Mouse (Mus musculus) heart, embryonic 14.5 days (tissue): ENCODE data around the gene Tas2r135. TPM values are rescaled to one million over a fixed set of nuclear protein-coding genes. Genes with fewer than 3 reads are reported as not detected.

Experiments
- ATAC-seq: fragments of 200-750 bp; cut with Nextera tagmentation; 2 replicates; pipeline ENCODE4 v1.8.0; 2017; ENCODE audit warnings: low read depth, moderate TSS enrichment; ENCODE audit not compliant: insufficient number of reproducible peaks, insufficient read depth, low FRiP score
- H3K27ac ChIP-seq, 2 experiments: fragments of 200-500 bp in 1 of 2; fragments of 300-500 bp in 1 of 2; sonication (generic) in 1 of 2; replicated peaks in 1 of 2; 2 replicates each; pipeline ENCODE4 v1.5.1; 2012 to 2014; ENCODE audit warnings: low read depth in 2 of 2, low read length in 2 of 2, control low read depth in 1 of 2, mild to moderate bottlenecking in 1 of 2, mixed read lengths in 1 of 2; ENCODE audit not compliant: control insufficient read depth in 1 of 2, insufficient read depth in 1 of 2
- H3K27me3 ChIP-seq: fragments of 300-500 bp; sonication (generic); 2 replicates; pipeline ENCODE4 v1.6.1; 2014; ENCODE audit warnings: mild to moderate bottlenecking, low read length, control low read depth; ENCODE audit not compliant: control insufficient read depth, insufficient read depth
- H3K36me3 ChIP-seq: fragments of 300-500 bp; sonication (generic); 2 replicates; pipeline ENCODE4 v1.6.1; 2014; ENCODE audit warnings: mild to moderate bottlenecking, control low read depth, low read length, mixed read lengths; ENCODE audit not compliant: control insufficient read depth, insufficient read depth
- H3K4me1 ChIP-seq, 2 experiments: fragments of 200-500 bp in 1 of 2; fragments of 300-500 bp in 1 of 2; sonication (generic) in 1 of 2; 2 replicates each; pipeline ENCODE4 v1.6.1; 2012 to 2014; ENCODE audit warnings: low read length in 2 of 2, control low read depth in 1 of 2, mixed read lengths in 1 of 2; ENCODE audit not compliant: control insufficient read depth in 2 of 2, insufficient read depth in 2 of 2
- H3K4me2 ChIP-seq: fragments of 300-500 bp; sonication (generic); 2 replicates; pipeline ENCODE4 v1.6.1; 2014; ENCODE audit warnings: mild to moderate bottlenecking, low read length
- H3K4me3 ChIP-seq, 2 experiments: fragments of 200-500 bp in 1 of 2; fragments of 300-500 bp in 1 of 2; sonication (generic) in 1 of 2; 2 replicates each; pipeline ENCODE4 v1.5.1; 2012 to 2014; ENCODE audit warnings: low read length in 2 of 2, mild to moderate bottlenecking in 2 of 2, control low read depth in 1 of 2, low read depth in 1 of 2, moderate library complexity in 1 of 2; ENCODE audit not compliant: control insufficient read depth in 1 of 2, insufficient read depth in 1 of 2
- H3K9ac ChIP-seq: fragments of 300-500 bp; sonication (generic); 2 replicates; pipeline ENCODE4 v1.6.1; 2014; ENCODE audit warnings: mild to moderate bottlenecking, low read length
- H3K9me3 ChIP-seq: fragments of 300-500 bp; sonication (generic); 2 replicates; pipeline ENCODE4 v1.6.1; 2016; ENCODE audit warnings: low read length, control low read depth; ENCODE audit not compliant: control insufficient read depth
- WGBS: fragments of 180-500 bp; shearing (Covaris S2); extraction: QIAGEN DNeasy Blood & Tissue Kit; methylation state at CpG from one replicate; pipeline ENCODE4 v1.1.7; 2014; 5-methylcytosine and 5-hydroxymethylcytosine counted together
- polyA plus RNA-seq: library from polyadenylated mRNA; unstranded; fragments of >200 nt; fragmentation: Nextera tagmentation; extraction: Ambion mirVana; gene quantifications from 2 replicates; pipeline ENCODE4 v1.2.1, GENCODE M21; 2014

Tas2r135 gene
- polyA plus RNA-seq, 1 experiment from 2014 or later, result not detected

GRCm38 (mm10) chr6:42375131-42375530, 30.1 kb upstream of the Tas2r135 start:
- Histone ChIP-seq H3K9ac (peak overlapping the region; percentile 16; the same call in 1 of the 2 replicates), H3K4me2 (0 out of 2 replicates have a peak overlapping the region, but pooled peaks have one; percentile 10), H3K27me3 (no peaks in the 10 kb centered on the region), H3K27ac (peak overlapping the region; percentile 70 to 71), H3K9me3 (no peaks in the 10 kb centered on the region), H3K36me3 (no peaks in the 10 kb centered on the region), H3K4me3 (no peak overlapping the region), H3K4me1 (peaks cover 28 to 46% of the 10 kb centered on the region in 2 experiments)
- ATAC-seq, result no peak
- WGBS, result 61% methylated on average over 2 of the region's 2 CpGs

- no peaks in the 10 kb centered on the region for H3K27me3 ChIP-seq
- no peak overlapping the region for H3K4me3 ChIP-seq
- H3K9ac ChIP-seq, result peak overlapping the region; percentile 12; the same call in 1 of the 2 replicates
- peaks cover 22 to 38% of the 10 kb centered on the region in 2 experiments for H3K4me1 ChIP-seq
- ATAC-seq, result no peak
- 21% methylated on average over 4 of the region's 4 CpGs for WGBS
- H3K27ac ChIP-seq, result peak overlapping the region in 1 of 2 experiments; percentile 71; a peak in 3 of 4 replicates
- no peaks in the 10 kb centered on the region for H3K9me3 ChIP-seq
- 0 out of 2 replicates have a peak overlapping the region, but pooled peaks have one; percentile 8 for H3K4me2 ChIP-seq
- H3K36me3 ChIP-seq, result no peaks in the 10 kb centered on the region
Measured at GRCm38 (mm10) chr6:42376016-42376415, 29.2 kb upstream of the Tas2r135 start.

- Histone ChIP-seq H3K27ac (peak overlapping the region in 1 of 2 experiments; percentile 71; a peak in 2 of 4 replicates), H3K9me3 (no peaks in the 10 kb centered on the region), H3K9ac (peak overlapping the region; percentile 12; the same call in 1 of the 2 replicates), H3K4me2 (no peak overlapping the region), H3K4me1 (peaks cover 19 to 43% of the 10 kb centered on the region in 2 experiments), H3K36me3 (no peaks in the 10 kb centered on the region), H3K4me3 (no peak overlapping the region), H3K27me3 (no peaks in the 10 kb centered on the region)
- 61% methylated on average over 6 of the region's 6 CpGs for WGBS
- no peak for ATAC-seq
Measured at GRCm38 (mm10) chr6:42376504-42377019, 28.7 kb upstream of the Tas2r135 start.

DNA sequence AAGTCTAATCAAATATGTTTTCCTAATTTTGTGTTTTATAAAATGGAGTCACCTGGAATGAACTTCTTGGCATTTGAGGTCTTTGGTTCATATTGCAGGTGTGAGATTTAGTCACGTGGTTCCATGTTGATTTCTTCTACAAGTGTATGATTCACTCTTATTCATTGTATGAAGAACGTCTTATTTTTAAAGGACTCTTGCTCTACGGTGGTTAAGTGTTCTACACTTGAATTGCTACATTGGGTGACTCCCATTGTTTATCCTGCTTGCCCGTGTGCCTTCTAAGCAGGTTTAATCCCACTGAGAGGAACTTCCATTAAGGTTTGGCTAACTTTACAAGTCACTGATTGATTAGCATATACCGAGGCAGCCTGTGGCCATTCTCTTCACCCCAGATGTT, 28.0 kb upstream of the Tas2r135 start:
- 77% methylated on average over 5 of the region's 5 CpGs for WGBS
- no peak for ATAC-seq
- H3K4me1 ChIP-seq, result peaks cover 18 to 47% of the 10 kb centered on the region in 2 experiments
- H3K36me3 ChIP-seq, result no peaks in the 10 kb centered on the region
- H3K4me2 ChIP-seq, result no peak overlapping the region
- no peak overlapping the region for H3K9ac ChIP-seq
- no peak overlapping the region for H3K27ac ChIP-seq
- H3K9me3 ChIP-seq, result no peaks in the 10 kb centered on the region
- no peak overlapping the region for H3K4me3 ChIP-seq
- H3K27me3 ChIP-seq, result no peaks in the 10 kb centered on the region

- Histone ChIP-seq H3K9ac (no peak overlapping the region), H3K4me2 (no peak overlapping the region), H3K27ac (no peak overlapping the region), H3K27me3 (no peaks in the 10 kb centered on the region), H3K4me3 (no peak overlapping the region), H3K9me3 (no peaks in the 10 kb centered on the region), H3K36me3 (no peaks in the 10 kb centered on the region), H3K4me1 (peaks cover 12 to 41% of the 10 kb centered on the region in 2 experiments)
- ATAC-seq, result no peak
- WGBS, result 46% methylated on average over 3 of the region's 3 CpGs
Measured at GRCm38 (mm10) chr6:42379551-42379950, 25.7 kb upstream of the Tas2r135 start.

DNA sequence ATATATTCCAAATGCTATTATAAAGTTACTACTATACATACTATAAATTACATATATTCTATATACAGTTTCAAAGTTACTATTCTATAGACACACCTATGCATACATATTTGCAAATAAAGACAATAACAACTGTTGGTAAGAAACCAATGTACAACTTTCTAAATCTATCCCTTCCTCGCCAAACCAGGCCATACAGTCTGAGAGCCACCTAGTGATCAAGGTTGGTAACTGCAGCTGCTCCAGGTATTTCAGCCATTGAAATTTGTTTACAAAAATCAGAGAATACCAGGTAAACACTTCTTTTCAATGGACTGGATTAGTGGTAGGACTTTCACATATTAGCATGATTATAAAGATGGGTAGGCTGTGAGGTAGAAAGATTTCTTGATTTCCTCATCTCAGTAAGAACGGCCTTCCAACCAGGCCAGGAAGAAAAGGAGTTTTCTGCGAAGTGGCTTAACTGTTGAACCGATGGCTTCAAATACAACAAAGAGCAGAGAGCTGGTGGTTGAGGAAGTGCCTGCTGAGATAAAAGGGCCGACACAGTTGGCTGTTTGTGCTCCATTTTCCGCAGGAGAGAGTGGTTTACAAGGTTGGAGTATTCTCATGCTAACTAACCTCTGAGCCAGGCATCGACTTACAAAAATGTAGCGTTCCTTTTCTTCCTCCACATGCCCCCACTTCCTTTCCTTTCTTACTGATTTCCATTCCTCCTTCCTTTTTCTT, 24.7 kb upstream of the Tas2r135 start:
- no peaks in the 10 kb centered on the region for H3K27me3 ChIP-seq
- no peak for ATAC-seq
- peaks cover 6 to 31% of the 10 kb centered on the region in 2 experiments for H3K4me1 ChIP-seq
- no peaks in the 10 kb centered on the region for H3K9me3 ChIP-seq
- H3K9ac ChIP-seq, result 0 out of 2 replicates have a peak overlapping the region, but pooled peaks have one; percentile 16
- H3K27ac ChIP-seq, result peak overlapping the region in 1 of 2 experiments; percentile 82; a peak in 1 of 4 replicates
- no peak overlapping the region for H3K4me2 ChIP-seq
- 20% methylated on average over 8 of the region's 8 CpGs for WGBS
- no peak overlapping the region for H3K4me3 ChIP-seq
- H3K36me3 ChIP-seq, result no peaks in the 10 kb centered on the region

DNA sequence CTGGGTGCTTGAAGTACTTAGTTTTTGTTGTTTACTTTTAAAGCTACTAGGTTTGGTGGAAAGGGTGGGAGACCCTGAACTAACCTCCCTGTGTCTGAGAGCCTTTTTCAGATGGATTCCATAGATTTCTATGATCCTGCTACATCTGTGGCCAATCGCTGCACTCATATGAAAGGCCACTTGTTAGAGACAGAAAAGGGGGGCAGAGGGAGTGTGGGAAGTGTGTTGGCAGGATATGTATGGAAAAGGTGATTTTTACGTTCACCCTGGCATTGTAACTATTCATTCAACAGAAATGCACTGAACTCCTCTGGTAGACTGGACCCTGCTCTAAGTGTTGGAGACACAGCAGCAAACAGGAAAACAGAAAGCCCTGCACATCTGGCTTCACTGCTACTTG, 24.0 kb upstream of the Tas2r135 start:
- H3K9me3 ChIP-seq, result no peaks in the 10 kb centered on the region
- no peak overlapping the region for H3K4me3 ChIP-seq
- H3K4me2 ChIP-seq, result no peak overlapping the region
- no peaks in the 10 kb centered on the region for H3K27me3 ChIP-seq
- no peaks in the 10 kb centered on the region for H3K36me3 ChIP-seq
- peaks cover 4 to 24% of the 10 kb centered on the region in 2 experiments for H3K4me1 ChIP-seq
- ATAC-seq, result no peak
- 59% methylated on average over 2 of the region's 2 CpGs for WGBS
- H3K9ac ChIP-seq, result 0 out of 2 replicates have a peak overlapping the region, but pooled peaks have one; percentile 16
- H3K27ac ChIP-seq, result peak overlapping the region in 1 of 2 experiments; percentile 82; a peak in 2 of 4 replicates
